Mouse (Mus musculus) ES-CJ7 (cell line): ENCODE measurements at regions not wholly inside any gene's neighbourhood (a gene's known extent, or its start where the extent isn't known, plus 50 kb on each side); places are given as distances from the start of the nearest gene placed in this dataset.

Experiments
- DNase-seq: peaks from one replicate; pipeline ENCODE4 v3.0.0; 2011; ENCODE audit warnings: low read depth, low spot score

DNA sequence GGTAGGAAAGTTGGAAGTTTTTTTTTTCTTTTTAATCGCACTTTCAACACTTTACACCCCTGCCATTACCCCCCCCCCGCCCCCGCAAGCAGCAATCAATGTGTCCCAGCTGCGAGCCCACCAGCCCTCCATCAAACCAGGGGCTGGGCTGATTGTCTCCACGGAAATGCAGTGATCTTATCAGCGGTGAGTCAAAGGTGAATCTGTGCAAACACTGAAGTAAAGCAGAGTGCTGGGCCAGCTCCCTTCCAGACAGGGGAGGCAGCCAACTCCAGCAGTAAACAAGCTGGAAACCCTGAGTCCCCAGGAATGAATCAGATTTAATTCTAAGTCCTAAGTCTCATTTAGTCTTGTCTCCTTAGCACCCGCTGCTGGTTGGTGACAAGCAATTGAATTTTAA is 234.3 kb upstream of the Gpc5 start:
- DNase-seq: no peak

DNA sequence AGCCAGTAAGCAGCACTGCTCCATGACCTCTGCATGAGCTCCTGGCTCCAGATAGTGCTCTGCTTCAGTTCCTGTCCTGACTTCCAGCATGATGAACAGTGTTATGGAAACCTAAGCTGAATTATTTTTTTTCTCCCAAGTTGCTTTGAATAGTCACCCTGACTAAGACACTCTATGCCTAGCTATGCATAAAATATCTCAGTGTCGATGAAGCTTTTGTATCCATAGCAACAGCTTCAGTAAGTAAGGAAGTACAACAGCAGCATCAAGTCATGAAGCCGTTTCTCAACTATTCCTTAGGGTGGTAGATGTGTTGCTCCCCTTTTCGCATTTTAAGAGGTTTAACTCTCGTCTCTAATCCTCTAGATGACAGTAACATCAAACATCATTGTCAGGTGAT is 228.4 kb upstream of the Gpc5 start:
- no peak for DNase-seq

DNA sequence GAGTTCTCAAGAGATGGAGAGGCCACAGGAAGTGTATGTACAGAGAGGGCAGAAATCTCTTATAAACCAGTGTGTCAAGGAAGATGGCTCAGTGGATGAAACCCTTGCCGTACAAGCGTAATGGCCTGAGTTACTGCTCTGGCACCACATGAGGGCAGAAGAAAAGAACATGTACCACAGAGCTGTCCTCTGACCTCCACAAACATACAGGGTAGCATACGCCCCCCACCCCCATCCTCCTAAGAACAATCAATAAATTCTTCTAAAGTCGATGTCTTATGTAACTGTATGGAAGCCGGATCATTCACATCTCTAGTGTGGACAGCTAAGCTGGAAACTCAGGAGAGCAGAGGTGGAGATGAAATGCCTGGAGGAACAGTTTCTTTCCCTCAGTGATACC is 227.9 kb upstream of the Gpc5 start:
- DNase-seq: no peak

DNA sequence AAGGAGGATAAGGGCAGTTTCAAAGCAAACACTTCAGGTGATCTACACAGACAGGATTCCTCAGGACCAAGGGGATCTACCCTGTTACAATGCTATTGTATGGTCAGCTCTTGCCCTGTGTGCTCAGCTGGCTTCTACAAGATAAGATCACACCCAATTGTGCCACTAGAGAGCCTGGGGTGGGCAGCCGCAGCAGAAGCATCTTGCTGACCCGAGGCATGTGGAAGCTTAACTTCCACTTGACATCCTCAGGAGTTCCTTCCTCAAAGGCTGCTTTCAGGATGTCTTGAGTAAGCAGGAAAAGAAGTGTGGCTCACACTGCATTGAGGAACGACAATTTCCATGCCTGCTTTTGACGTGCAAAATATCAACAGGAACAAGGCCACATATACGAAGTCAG is 222.8 kb upstream of the Gpc5 start:
- DNase-seq: no peak

- DNase-seq: no peak
Measured at GRCm38 (mm10) chr14:114875101-114875500, 216.9 kb upstream of the Gpc5 start.

DNA sequence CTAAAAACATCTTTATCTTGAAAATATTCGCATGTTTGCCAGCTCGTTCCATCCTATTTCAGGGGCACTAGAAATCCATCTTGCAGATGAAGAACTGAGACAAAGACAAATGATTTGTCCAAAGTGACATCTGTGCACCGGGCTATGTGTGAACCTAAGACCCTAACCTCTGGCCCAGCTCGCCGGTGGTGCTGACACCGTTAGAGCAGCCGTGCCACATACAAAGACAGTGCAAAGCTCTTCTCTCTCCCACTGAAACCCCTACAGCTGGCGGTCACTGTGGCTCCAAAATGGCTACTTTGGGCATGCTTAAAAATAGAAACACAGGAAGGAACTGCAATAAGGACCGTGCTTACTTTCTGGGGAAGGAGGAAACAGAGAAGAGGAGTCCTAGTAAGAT is 215.6 kb upstream of the Gpc5 start:
- no peak for DNase-seq

GRCm38 (mm10) chr14:114877477-114877876 is 214.5 kb upstream of the Gpc5 start:
- DNase-seq: no peak

GRCm38 (mm10) chr14:114880291-114880690 is 211.7 kb upstream of the Gpc5 start:
- DNase-seq: no peak

- no peak for DNase-seq
Measured at GRCm38 (mm10) chr14:114904109-114904508, 187.9 kb upstream of the Gpc5 start.

DNA sequence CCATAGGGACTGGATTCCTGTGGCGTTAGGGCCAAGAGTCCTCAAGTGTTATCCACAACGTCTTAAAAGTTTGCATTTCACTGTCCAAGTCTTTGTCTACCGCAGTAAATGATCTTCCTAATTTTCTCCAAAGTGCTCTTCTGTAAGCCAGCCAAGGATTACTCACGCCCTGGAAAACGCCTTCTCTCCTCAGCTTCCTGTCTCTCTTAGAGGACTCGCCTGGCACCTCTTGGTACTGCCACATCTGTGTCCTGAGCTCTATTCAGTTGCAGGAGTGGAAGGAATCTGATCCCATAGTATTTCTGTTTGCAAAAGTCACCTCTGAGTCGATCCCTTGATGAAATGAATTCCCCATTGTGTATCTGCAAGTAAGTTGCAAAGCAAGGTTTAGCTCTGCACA is 179.7 kb upstream of the Gpc5 start:
- no peak for DNase-seq

DNA sequence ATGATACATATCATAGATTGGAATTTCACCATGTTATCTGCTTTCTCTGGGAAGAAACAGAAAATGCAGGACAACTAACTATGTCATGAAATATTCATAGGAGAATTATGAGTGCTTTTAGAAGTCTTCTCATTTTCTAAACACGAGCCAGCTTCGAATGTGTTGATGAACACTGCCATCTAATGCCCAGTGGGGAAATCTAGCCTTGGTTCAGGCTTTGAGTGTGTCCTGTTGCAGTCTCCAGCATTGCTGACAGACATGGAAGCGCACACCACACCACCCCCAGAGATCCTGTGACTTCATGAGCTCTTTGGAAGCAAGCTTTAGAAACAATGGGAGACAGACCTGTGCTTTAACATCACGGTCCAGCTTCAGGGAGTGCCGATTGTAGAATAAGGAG is 178.8 kb upstream of the Gpc5 start:
- DNase-seq: no peak

- DNase-seq: no peak
Measured at GRCm38 (mm10) chr14:114945744-114946143, 146.3 kb upstream of the Gpc5 start.

DNA sequence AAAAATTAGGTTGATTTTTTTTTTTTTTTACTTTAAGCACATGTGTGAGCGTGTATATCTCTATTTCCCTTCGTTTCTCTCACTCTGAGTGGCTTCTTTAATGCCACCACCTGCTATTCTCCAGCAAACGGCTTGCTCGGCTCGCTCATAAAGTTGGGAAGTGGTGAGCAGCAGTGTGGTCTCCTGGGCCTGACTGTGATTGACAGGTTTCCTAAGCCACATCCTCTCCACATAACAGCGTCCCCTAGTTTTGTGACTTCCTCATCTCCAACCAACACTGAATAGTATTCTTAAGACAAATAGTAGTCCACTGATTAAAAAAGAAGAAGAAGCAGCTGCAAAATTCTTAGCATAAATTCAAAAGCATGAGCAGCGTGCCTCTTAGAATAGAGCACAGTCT is 145.7 kb upstream of the Gpc5 start:
- no peak for DNase-seq

DNA sequence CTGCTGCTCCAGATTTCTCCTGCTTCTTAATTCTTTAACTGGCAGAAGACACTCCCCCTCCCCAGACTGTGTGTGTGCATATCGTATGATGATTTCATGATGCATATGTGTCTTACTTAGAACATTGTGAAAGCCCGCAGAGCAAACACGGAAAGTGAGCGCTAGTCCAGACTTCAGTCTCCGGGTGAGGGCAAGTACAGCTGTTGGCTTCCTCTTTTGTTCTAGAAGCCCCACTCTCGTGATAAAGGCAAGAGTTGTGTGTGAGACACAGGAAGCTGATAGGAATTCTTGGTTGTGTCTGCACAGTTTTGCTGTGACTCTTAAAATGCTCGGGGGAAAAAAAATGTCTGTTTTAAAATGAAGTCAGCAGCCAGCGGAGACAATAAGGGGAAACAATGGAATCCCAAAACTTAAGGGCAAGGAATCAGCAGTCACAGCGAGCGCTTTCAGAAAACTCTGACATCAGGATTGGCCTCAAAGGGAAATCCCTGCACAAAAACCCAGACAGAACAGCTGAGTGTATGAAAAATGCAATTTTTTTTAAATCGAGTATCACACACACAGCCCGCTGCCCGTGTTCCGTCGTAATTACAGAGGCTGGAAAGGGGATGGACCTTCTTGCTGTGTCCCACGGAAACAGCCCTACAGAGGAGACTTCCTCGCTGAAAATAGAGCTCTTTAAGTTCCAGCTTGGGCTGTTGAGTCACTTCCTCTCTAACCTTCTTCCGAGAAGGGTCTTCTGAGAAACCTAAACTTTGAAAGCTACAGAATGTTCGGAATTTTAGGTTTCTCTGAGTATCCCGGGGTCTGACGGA is 143.5 kb upstream of the Gpc5 start:
- no peak for DNase-seq

DNA sequence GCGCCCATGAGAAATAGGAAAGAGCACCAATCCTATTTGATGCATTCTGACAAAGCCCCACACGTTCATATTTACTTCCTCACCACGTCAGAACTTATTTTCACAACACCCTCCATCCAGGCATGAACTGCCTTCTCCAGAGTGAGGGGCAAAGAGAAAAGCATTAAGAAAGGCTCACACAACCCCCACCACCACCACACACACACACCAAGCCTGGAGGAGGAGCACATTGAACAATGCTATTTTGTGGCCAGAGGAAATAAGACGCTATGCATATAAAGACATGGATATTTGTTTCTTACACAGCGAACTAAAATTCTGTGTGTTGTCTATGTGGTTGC is 142.9 kb upstream of the Gpc5 start:
- no peak for DNase-seq

GRCm38 (mm10) chr14:114952280-114952679 is 139.7 kb upstream of the Gpc5 start:
- no peak for DNase-seq

DNA sequence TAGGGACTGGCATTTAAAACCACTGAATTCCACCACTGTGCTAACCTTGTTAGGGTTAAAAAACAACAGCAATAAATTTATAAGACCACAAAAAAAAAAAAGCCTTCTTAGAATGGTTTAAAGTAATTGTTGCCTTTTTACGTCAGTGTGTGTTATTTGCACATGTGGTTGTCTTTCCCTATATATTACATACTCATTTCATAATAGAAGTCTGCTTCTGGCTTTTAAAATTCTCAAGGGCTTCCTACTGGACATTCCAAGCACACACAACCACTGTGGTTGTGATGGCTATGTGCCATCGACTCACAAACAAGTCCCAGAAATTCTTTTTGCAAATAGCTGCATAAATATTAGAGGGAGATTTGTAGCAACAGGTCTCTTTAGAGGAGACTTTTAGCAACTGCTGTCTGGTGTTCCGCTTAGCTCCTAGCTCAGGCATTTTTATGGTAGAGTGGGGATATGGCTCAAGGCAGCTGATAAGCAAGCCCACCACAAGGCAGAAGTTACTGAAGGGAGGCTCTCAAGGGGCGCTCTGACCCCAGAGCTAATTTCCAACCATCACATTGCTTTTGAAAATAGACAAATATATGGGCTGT is 138.8 kb upstream of the Gpc5 start:
- no peak for DNase-seq

DNA sequence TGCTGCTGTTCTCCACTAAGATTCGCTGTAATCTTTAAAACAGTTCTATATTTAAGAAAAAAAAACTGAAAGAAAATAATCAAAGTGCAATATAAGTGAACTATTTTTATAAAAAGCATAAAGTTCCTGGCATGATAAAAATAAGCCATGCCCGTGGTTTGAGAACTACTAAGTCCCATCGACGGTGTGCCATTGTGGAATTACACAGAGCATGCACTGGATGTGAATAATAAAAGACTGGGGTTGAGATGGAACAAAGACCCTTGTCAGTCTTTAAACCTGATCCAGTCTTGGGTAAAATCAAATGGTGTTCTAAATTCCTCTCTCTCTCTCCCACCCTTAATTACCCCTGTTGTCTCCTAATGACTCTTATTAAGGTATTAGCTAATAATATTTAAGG is 137.7 kb upstream of the Gpc5 start:
- no peak for DNase-seq

GRCm38 (mm10) chr14:114955572-114955971 is 136.4 kb upstream of the Gpc5 start:
- DNase-seq: no peak

DNA sequence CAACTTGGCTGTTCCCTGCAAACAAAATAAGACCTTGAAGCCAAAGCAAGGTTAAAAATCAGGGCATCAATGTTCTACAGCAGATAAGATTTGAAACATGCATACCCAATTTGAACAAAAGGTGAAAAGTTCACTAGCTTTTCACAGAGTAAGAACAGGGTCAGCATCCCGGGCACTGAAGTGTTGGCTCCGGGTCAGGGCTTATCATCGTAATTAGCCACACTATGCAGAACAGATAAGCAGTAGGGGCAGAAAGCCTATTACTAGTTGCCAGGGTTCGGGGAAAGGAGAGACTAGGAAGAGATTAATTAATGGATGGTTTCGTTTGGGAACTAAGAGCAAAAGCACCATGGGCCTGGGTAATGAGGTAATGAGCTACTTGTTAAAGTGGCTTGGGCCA is 131.7 kb upstream of the Gpc5 start:
- DNase-seq: no peak

GRCm38 (mm10) chr14:114965941-114966340 is 126.1 kb upstream of the Gpc5 start:
- DNase-seq: no peak

- DNase-seq: no peak
Measured at GRCm38 (mm10) chr14:114969020-114969419, 123.0 kb upstream of the Gpc5 start.

DNA sequence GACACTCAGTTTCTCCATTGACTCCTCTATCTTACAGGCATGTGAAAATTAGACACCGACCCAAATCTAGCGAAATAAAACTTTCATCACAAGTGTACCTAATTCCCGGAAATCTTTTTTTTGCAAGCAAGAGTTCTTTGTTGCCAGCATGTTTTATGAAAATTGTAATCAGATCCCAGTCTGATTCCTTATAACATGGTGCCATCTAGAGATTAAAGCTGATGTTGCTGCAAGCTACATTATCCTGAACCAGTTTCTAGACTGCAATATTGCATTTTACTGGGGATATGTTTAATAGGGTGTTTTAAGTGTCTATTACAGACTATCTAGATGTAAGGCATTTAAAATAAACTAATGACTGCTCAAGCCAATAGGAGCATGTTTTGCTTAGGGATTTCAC is 110.9 kb upstream of the Gpc5 start:
- DNase-seq: no peak

DNA sequence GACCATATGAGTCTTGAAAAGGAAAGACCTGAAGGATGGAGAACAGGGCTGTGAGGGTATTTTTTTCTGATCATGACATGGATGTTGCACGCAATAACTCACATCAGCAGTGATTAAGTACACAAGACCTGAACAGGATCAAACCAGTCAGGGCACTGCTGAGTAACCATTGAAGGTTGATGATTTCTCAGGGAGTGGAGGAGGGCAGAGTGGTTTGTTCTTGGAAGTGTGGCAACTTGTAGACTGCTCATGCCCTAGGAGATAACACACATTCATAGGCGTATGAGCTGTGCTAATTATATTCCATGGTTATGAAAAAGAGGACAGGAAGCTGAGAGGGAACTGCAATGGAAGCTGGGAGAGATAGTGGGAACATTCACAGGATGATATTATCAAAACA is 88.8 kb upstream of the Gpc5 start:
- DNase-seq: no peak
